Mouse (Mus musculus): ENCODE measurements at regions not wholly inside any gene's neighbourhood (a gene's known extent, or its start where the extent isn't known, plus 50 kb on each side); places are given as distances from the start of the nearest gene placed in this dataset.
A peak's percentile ranks its signal among the peaks of the same experiment; 100 is the strongest.

- no peak for DNase-seq (ENCODE audit: low spot score)
These were observed 121.3 kb upstream of the Atp6ap2 start for GRCm38 (mm10) chrX:12466312-12466711.

DNA sequence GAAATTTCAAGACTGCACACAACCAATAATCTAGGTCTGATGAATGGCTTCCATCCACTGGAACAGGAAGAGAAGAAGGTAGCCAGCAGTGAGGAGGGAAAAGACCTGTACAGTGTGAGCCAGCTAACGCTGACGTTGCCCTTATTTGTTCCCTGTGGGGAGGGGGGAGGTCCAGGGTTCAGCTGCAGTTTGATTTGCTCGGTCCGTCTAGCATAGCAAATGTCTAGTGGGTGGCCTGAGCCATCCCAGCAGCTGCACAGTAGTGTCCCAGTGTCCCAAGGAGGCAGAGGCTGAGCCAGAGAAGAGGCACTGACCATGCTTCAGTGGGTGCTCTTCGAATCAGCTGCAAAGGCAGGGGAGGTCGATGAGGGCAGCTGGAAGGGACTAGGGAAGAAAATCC, 120.7 kb upstream of the Atp6ap2 start:
- DNase-seq (ENCODE audit: low spot score), result no peak

DNA sequence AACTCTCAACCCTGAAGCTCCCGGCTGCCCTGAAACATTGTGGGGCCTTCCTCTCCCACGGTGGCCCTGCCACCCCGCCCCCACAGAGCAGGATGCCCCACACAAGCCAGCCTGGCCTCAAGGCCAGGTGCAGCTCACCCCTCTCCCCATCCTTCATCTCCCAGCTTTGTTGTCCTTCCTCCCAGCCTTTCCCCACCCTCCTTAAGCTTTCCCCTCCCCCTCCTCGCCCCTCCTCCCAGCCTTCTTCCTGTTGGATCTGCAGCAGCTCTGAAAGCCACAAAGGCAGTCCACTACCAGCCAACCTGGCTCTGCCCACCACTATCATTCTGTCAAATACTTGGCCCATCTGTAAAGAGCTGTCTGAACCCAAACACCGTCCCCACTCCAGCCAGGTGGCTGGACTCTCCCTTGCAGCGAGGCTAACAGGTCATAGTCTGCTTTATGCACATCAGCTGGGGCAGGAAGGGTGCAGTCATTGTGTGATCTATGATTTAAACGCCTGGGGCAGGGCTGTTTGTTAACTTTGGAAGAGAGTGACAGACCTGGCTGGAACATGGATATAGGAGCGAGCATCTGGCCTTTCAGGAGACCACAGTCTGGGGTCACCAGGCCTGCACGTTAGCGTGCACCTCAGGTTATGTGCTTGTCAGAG, 119.9 kb upstream of the Atp6ap2 start:
- peak; percentile 37 for DNase-seq (ENCODE audit: low spot score)

- no peak for DNase-seq (ENCODE audit: low spot score)
These were observed 115.3 kb upstream of the Atp6ap2 start for GRCm38 (mm10) chrX:12472296-12472695.

GRCm38 (mm10) chrX:12479207-12479606, 108.4 kb upstream of the Atp6ap2 start:
- DNase-seq (ENCODE audit: low spot score), result no peak

DNA sequence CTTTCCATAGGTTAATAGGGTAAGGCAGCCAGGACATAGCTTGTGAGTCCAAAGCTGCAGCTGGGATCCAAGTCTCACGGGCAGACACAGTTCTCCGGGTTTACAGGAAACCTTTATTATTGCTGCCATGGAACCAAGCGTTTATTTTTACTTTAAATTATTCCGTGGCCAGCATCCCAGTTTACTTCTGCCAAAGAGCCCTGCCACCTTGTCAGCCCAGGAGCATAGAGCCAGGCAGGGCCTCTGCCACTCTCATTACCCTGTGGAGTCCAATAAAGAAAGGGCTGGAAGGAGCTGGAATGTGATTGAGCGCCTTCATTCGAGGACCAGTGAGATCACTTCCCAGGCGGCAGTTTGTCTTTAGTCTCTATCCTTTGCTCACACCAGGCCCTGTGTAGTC, 96.6 kb upstream of the Atp6ap2 start:
- no peak for DNase-seq (ENCODE audit: low spot score)

DNA sequence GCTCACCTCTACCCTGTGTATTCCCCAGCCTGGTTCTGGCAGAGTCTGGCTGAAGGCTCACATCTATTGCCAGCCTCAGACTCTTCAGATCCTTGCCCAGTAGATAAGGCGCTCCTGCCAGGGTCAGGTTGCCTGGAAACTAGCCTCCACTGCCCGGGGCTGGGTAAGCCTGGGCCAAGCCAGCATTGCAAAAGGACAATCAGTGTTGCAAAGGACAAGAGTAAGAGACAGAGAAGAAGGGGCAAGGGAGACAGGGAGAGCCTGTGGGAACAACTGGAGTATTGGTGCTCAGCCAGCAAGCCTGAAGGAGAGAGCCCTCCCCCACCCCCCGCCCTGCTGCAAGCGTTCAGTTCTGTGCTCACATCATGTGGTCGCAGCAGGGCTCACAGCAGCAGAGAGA, 94.4 kb upstream of the Atp6ap2 start:
- DNase-seq (ENCODE audit: low spot score), result no peak

DNA sequence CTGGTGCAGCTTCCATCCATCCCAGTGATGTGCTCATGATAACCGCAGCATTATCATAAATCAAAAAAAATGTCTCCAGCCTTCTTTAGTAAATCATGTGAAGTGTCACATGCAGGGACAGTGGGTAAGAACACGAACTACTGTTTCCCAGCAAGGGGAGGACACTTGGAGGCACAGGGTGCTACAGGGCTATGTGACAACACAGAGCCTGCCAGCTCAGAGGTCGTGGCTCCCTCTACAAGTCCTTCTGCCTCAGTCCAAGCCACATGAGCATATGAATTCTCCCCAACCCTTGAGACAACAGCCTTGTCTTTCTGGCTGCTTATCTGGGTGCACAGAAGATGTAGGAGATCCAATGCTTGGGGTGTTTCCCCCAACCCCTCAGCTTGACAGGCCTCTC, 93.7 kb upstream of the Atp6ap2 start:
- no peak for DNase-seq (ENCODE audit: low spot score)

DNA sequence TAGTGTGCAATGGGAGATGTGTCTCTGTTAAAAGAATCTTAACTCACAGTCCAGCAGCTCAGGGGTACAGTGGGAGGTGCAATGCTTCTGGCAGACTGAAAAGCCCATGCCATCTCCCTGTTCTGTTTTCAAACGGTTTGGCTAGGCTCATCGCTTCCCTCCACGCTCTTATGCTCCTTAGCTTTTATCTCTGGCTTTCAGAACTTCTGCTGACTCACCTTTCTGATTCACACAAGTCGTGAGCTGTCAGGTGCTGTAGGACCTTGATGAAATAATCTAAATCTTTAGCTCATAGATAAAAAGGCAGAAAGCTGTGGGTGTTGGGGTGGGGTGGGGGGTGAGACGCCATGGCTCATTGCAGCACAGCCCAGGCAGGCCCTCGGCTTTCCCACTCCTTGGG, 93.1 kb upstream of the Atp6ap2 start:
- DNase-seq (ENCODE audit: low spot score), result no peak

DNA sequence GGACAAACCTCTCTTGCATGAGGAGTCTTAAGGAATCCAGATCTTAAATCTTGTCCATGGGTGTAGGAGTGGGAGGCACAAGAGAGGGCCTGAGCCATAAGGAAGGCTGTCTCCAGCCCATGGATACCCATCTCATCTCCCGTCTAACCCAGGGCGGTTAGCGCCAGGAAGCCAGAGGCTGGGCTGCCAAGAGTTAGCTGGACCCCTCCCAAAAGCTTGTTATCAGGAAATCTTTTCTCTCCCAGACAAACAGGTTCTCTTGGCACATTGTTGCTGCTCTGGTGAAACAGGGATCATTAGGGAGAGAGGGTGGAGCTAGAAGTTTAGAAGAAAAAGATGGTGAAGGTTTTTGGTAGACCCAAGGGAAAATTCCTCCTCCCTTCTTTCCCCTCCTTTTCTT, 87.0 kb upstream of the Atp6ap2 start:
- DNase-seq (ENCODE audit: low spot score), result no peak

- DNase-seq (ENCODE audit: low spot score), result no peak
These were observed 85.2 kb upstream of the Atp6ap2 start for GRCm38 (mm10) chrX:12502364-12502763.

GRCm38 (mm10) chrX:12503581-12503980, 84.0 kb upstream of the Atp6ap2 start:
- no peak for DNase-seq (ENCODE audit: low spot score)

DNA sequence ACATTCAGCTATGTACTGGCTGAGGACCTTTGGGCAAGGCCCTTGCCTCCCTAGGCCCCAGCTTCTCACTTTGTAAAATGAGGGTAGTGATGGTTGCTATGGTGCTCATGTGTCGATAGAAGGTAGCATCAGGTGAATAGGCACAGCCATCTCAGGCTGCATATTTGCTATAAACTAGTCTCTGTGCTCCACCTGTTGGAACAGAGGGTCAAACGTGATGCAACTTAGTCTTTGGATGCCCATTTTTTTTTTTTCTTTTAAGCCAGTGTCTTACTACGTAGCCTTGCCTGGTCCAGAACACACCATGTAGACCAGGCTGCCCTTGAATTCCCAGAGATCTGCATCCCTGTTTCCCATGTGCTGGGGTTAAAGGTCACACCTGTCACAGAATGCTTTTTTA, 76.5 kb upstream of the Atp6ap2 start:
- no peak for DNase-seq (ENCODE audit: low spot score)

GRCm38 (mm10) chrX:12525044-12525443, 62.6 kb upstream of the Atp6ap2 start:
- no peak for DNase-seq (ENCODE audit: low spot score)

GRCm38 (mm10) chrX:12530406-12531311, 56.9 kb upstream of the Atp6ap2 start:
- no peak for DNase-seq (ENCODE audit: low spot score)
